Mouse (Mus musculus): ENCODE data around the gene Mrpl12. TPM values are rescaled to one million over a fixed set of nuclear protein-coding genes. Genes with fewer than 3 reads are reported as not detected.
A peak's percentile ranks its signal among the peaks of the same experiment; 100 is the strongest.

Gene Mrpl12
- polyA plus RNA-seq, 1 experiment from 2014 or later = 119 TPM

DNA sequence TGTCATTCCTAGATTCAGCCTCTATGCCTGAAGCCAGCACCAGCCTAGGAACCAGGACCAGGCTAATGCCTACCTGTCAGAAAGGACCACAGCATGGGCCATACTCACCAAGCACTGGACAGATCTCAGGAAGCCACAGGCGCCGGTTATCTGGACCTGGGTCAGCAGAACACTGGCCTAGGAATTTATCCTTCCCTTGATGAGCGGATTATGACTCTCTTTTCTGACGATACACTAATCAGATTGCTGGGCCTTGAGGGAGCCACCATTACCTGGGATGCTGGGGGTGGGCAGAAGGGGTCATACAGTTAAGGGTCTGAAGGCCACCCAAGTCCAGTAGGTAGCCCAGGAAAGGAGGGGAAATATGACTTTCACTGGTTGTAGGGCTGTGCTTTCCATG is 31.1 kb upstream of the Mrpl12 start, which contains the start of gene Pde6g:
Pde6g (minus strand) TSS at position 195 of the 400 bp plus-strand sequence.
- no peaks in the 10 kb centered on the region for H3K36me3 ChIP-seq (ENCODE audit: control insufficient read depth, insufficient read depth)
- no peaks in the 10 kb centered on the region for H3K27me3 ChIP-seq (replicated peaks; ENCODE audit: control insufficient read depth, insufficient read depth, low read length)
- no peak within 1 kb of the TSS for H3K4me2 ChIP-seq (ENCODE audit: low read length)
- no peaks in the 10 kb centered on the region for H3K9me3 ChIP-seq (ENCODE audit: control insufficient read depth, low read length)
- H3K4me1 ChIP-seq (replicated peaks; ENCODE audit: control insufficient read depth, insufficient read depth, low read length) = peaks cover 10% of the 10 kb centered on the region
- no peak within 1 kb of the TSS for H3K27ac ChIP-seq (ENCODE audit: low read length)
- no peak within 1 kb of the TSS for H3K9ac ChIP-seq (replicated peaks; ENCODE audit: low read depth, low read length)
- ATAC-seq = no peak
- WGBS = 93% methylated on average over 4 of the region's 4 CpGs
- H3K4me3 ChIP-seq (replicated peaks; ENCODE audit: low read length) = no peak within 1 kb of the TSS

DNA sequence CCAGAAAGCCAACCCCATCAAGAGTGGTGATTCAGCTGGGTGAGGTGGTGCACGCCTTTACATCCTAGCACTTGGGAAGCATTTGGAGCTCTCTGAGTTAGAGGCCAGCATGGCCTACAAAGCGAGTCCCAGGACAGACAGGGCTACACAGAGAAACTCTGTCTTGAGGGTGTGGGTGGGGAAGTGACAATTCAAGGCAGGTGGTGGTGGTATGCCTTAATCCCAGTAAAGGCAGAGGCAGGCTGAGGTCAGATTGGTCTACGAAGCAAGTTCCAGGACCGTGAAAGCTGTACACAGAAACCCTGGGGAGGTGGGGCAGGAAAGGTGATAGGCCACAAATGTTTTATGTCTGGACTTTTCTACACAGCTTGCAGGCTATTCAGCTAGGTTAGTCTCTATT is 29.4 kb upstream of the Mrpl12 start:
- H3K9me3 ChIP-seq (ENCODE audit: control insufficient read depth, low read length) = no peaks in the 10 kb centered on the region
- H3K4me3 ChIP-seq (replicated peaks; ENCODE audit: low read length) = no peak overlapping the region
- H3K4me1 ChIP-seq (replicated peaks; ENCODE audit: control insufficient read depth, insufficient read depth, low read length) = peaks cover 22% of the 10 kb centered on the region
- 95% methylated on average over 4 of the region's 4 CpGs for WGBS
- H3K27me3 ChIP-seq (replicated peaks; ENCODE audit: control insufficient read depth, insufficient read depth, low read length) = no peaks in the 10 kb centered on the region
- no peak overlapping the region for H3K27ac ChIP-seq (ENCODE audit: low read length)
- H3K4me2 ChIP-seq (ENCODE audit: low read length) = no peak overlapping the region
- H3K36me3 ChIP-seq (ENCODE audit: control insufficient read depth, insufficient read depth) = no peaks in the 10 kb centered on the region
- ATAC-seq = no peak
- H3K9ac ChIP-seq (replicated peaks; ENCODE audit: low read depth, low read length) = no peak overlapping the region

DNA sequence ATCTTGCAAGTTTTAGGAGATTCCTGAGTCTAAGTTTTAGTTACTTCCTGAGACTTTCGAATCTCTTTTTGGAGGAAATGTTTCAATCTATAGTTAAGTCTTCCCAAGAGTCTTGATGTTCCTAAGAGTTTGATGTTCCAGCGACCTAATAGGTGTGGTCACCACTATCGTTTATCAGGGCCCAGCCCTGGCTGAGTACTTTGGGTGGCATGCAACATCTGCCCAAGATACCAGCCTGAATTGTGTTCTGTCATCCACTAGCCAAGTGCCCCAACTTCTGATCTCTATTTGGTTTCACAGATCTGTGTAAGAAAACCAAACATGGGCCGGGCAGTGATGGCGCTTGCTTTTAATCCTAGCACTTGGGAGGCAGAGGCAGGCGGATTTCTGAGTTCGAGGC is 29.0 kb upstream of the Mrpl12 start:
- 96% methylated on average over 7 of the region's 7 CpGs for WGBS

DNA sequence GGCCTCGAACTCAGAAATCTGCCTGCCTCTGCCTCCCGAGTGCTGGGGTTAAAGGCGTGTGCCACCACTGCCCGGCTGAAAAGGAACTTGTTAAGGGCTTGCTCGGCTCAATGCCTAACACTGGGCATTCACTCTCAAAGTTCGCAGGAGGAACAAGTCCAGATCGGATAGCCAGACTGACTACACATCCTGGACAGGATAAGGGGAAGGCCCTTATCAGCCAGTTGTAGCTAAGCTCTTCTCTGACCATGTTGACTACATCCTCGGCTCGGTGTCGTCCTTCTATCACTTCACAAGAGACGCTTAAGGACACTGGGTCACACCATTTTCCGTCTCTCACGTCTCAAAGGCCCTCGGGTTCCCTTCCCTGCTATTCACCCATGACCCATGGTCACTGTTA is 27.0 kb upstream of the Mrpl12 start:
- peak overlapping the region; percentile 97 for H3K4me3 ChIP-seq (replicated peaks; ENCODE audit: low read length)
- H3K4me1 ChIP-seq (replicated peaks; ENCODE audit: control insufficient read depth, insufficient read depth, low read length) = peaks cover 22% of the 10 kb centered on the region
- peak overlapping the region; percentile 80 for H3K27ac ChIP-seq (ENCODE audit: low read length)
- WGBS = 36% methylated on average over 14 of the region's 14 CpGs
- peaks cover 8% of the 10 kb centered on the region for H3K36me3 ChIP-seq (ENCODE audit: control insufficient read depth, insufficient read depth)
- peak overlapping the region; percentile 99 for H3K9ac ChIP-seq (replicated peaks; ENCODE audit: low read depth, low read length)
- H3K9me3 ChIP-seq (ENCODE audit: control insufficient read depth, low read length) = no peaks in the 10 kb centered on the region
- peak overlapping the region; percentile 98 for H3K4me2 ChIP-seq (ENCODE audit: low read length)
- no peaks in the 10 kb centered on the region for H3K27me3 ChIP-seq (replicated peaks; ENCODE audit: control insufficient read depth, insufficient read depth, low read length)
- no peak for ATAC-seq

More for the DNA sequence above, 29.0 kb upstream of the Mrpl12 start:
- H3K4me3 ChIP-seq (replicated peaks; ENCODE audit: low read length) = no peak overlapping the region
- H3K9ac ChIP-seq (replicated peaks; ENCODE audit: low read depth, low read length) = no peak overlapping the region
- ATAC-seq = no peak
- no peaks in the 10 kb centered on the region for H3K9me3 ChIP-seq (ENCODE audit: control insufficient read depth, low read length)
- no peaks in the 10 kb centered on the region for H3K27me3 ChIP-seq (replicated peaks; ENCODE audit: control insufficient read depth, insufficient read depth, low read length)
- H3K36me3 ChIP-seq (ENCODE audit: control insufficient read depth, insufficient read depth) = no peaks in the 10 kb centered on the region
- no peak overlapping the region for H3K4me2 ChIP-seq (ENCODE audit: low read length)
- peaks cover 22% of the 10 kb centered on the region for H3K4me1 ChIP-seq (replicated peaks; ENCODE audit: control insufficient read depth, insufficient read depth, low read length)
- no peak overlapping the region for H3K27ac ChIP-seq (ENCODE audit: low read length)

DNA sequence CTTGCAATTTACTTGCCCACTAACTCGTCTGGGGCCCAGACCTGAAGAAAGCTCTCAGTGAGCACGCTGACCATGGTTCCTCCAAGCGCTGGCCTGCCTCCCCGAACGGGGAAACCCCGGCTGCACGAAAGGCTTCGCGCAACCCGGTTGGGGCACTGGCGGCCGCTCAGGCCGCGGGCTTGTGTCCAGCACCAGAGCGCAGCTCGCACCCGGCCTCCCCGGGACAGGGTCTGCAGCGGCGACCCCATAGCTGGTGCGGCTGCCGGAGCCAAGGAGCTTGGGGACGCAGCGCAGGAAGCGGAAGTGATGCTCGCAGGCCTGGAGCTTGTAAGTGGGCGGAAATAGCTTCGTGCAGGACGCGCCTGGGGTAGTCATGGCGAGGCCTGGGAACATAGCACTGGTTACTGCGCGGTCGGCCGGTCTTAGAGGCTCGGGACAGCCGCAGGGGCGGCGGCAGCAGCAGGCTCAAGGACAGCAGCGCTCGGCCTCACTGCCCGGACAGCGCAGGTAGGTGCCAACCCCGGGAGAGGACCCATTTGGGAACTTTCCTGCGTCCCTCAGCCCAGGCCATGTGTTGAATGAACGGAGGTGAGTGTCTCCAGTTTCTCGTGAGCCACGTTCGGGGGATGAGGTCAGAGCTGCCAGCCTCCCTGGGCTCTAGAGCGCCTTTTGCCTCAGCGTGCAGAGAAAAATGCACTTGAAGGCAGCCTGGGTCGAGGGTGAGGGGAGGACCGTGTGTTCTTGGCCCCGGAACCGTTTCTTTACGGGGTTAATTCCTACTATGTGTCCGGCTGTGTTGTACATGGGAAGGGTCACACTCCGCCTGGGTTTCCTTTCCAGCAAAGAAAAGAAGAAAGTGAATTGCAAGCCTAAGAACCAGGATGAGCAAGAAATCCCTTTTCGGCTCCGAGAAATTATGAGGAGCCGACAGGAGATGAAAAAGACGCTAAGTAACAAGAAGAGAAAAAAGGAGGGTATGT is 26.4 kb upstream of the Mrpl12 start, which contains the start of the genes Oxld1 and Ccdc137:
Oxld1 (minus strand) TSS at position 297 of the 980 bp plus-strand sequence.
Ccdc137 (plus strand) TSS at position 344 of the 980 bp plus-strand sequence.
- Histone ChIP-seq H3K27ac (ENCODE audit: low read length) (peak within 1 kb of the TSS; percentile 80), H3K36me3 (ENCODE audit: control insufficient read depth, insufficient read depth) (peaks cover 10% of the 10 kb centered on the region), H3K4me3 (replicated peaks; ENCODE audit: low read length) (peak within 1 kb of the TSS; percentile 97), H3K9me3 (ENCODE audit: control insufficient read depth, low read length) (no peaks in the 10 kb centered on the region), H3K4me2 (ENCODE audit: low read length) (peak within 1 kb of the TSS; percentile 98), H3K9ac (replicated peaks; ENCODE audit: low read depth, low read length) (peak within 1 kb of the TSS; percentile 99), H3K27me3 (replicated peaks; ENCODE audit: control insufficient read depth, insufficient read depth, low read length) (no peaks in the 10 kb centered on the region), H3K4me1 (replicated peaks; ENCODE audit: control insufficient read depth, insufficient read depth, low read length) (peaks cover 22% of the 10 kb centered on the region)
- ATAC-seq = peak; percentile 96
- 5% methylated on average over 62 of the region's 62 CpGs for WGBS

DNA sequence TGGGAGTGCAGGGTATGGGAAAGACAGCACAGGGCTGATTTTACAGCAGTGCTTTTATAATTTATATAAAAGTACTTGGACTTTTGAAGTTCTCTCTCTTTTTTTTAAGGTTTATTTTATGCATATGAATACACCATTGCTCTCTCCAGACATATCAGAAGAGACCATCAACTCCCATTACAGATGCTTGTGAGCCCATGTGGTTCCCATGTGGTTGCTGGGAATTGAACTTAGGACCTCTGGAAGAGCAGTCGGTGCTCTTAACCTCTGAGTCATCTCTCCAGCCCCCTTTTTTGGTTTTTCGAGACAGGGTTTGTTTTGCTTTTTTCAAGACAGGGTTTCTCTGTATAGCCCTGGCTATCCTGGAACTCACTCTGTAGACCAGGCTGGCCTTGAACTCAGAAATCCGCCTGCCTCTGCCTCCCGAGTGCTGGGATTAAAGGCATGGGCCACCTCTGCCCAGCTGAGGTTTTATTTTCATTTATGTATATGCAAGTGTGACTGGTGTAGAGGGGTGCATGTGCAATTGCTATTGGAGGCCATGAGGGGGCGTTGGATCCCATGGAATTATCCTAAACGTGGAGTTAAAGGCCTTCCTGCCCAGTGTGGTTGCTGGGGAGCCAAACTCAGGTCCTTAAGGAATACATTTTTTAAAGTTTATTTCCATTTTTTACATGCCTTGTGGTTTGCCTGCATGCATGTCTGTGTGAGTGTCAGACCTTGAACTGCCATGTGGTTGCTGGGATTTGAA is 25.4 kb upstream of the Mrpl12 start:
- WGBS = 69% methylated on average over 6 of the region's 6 CpGs
- no peak for ATAC-seq
- H3K36me3 ChIP-seq (ENCODE audit: control insufficient read depth, insufficient read depth) = peaks cover 12% of the 10 kb centered on the region
- H3K4me2 ChIP-seq (ENCODE audit: low read length) = peak overlapping the region; percentile 98
- no peak overlapping the region for H3K27ac ChIP-seq (ENCODE audit: low read length)
- H3K4me1 ChIP-seq (replicated peaks; ENCODE audit: control insufficient read depth, insufficient read depth, low read length) = peaks cover 22% of the 10 kb centered on the region
- H3K9ac ChIP-seq (replicated peaks; ENCODE audit: low read depth, low read length) = peak overlapping the region; percentile 99; the same call in 1 of the 2 replicates
- H3K27me3 ChIP-seq (replicated peaks; ENCODE audit: control insufficient read depth, insufficient read depth, low read length) = no peaks in the 10 kb centered on the region
- H3K4me3 ChIP-seq (replicated peaks; ENCODE audit: low read length) = peak overlapping the region; percentile 97
- H3K9me3 ChIP-seq (ENCODE audit: control insufficient read depth, low read length) = no peaks in the 10 kb centered on the region

DNA sequence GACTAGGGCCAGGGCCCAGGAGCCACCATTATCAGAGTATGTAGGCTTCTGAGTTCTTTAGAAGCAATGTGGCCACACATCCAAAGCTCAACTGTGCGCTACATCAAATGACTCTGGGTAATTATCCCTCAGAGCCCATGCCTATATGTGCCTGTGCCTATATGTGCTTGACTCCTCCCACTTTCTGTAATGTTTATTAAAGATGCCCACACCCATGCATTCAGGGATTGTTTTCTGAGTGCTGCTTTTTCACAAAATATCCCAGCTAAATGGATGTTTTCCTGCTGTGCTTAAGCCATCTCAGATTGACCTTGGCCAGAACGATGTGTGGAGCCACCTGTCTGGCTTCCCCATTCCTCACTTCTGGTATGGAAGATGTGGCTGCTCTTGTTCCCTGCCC is 20.9 kb upstream of the Mrpl12 start:
- no peak overlapping the region for H3K4me3 ChIP-seq (replicated peaks; ENCODE audit: low read length)
- no peak overlapping the region for H3K9ac ChIP-seq (replicated peaks; ENCODE audit: low read depth, low read length)
- H3K4me1 ChIP-seq (replicated peaks; ENCODE audit: control insufficient read depth, insufficient read depth, low read length) = peaks cover 30% of the 10 kb centered on the region
- H3K27ac ChIP-seq (ENCODE audit: low read length) = no peak overlapping the region
- peaks cover 13% of the 10 kb centered on the region for H3K36me3 ChIP-seq (ENCODE audit: control insufficient read depth, insufficient read depth)
- WGBS = 84% methylated on average over 2 of the region's 2 CpGs
- H3K27me3 ChIP-seq (replicated peaks; ENCODE audit: control insufficient read depth, insufficient read depth, low read length) = no peaks in the 10 kb centered on the region
- no peak overlapping the region for H3K4me2 ChIP-seq (ENCODE audit: low read length)
- ATAC-seq = no peak
- H3K9me3 ChIP-seq (ENCODE audit: control insufficient read depth, low read length) = no peaks in the 10 kb centered on the region

DNA sequence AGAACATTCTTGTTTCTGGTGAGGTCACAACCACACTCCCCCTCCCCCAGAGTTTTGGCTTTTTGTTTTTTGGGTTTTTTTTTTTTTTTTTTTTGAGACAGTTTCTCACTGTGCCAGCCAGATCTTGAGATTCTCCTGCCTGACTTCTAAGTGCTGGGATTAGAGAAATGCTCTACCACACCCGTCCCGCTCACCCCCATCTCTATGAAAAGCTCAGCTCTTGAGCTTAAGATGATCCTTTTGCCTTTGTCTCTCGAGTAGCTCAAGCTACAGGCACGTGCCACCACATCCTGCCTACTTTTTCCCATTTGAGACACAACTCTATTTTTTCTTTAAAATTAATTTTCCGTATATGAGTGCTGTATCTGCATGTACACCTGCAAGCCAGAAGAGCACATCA is 20.0 kb upstream of the Mrpl12 start:
- no peak overlapping the region for H3K4me3 ChIP-seq (replicated peaks; ENCODE audit: low read length)
- ATAC-seq = no peak
- H3K4me1 ChIP-seq (replicated peaks; ENCODE audit: control insufficient read depth, insufficient read depth, low read length) = peaks cover 26% of the 10 kb centered on the region
- no peaks in the 10 kb centered on the region for H3K27me3 ChIP-seq (replicated peaks; ENCODE audit: control insufficient read depth, insufficient read depth, low read length)
- WGBS = 85% methylated on average over 5 of the region's 5 CpGs
- no peaks in the 10 kb centered on the region for H3K9me3 ChIP-seq (ENCODE audit: control insufficient read depth, low read length)
- peaks cover 13% of the 10 kb centered on the region for H3K36me3 ChIP-seq (ENCODE audit: control insufficient read depth, insufficient read depth)
- H3K9ac ChIP-seq (replicated peaks; ENCODE audit: low read depth, low read length) = no peak overlapping the region
- H3K4me2 ChIP-seq (ENCODE audit: low read length) = no peak overlapping the region
- no peak overlapping the region for H3K27ac ChIP-seq (ENCODE audit: low read length)

DNA sequence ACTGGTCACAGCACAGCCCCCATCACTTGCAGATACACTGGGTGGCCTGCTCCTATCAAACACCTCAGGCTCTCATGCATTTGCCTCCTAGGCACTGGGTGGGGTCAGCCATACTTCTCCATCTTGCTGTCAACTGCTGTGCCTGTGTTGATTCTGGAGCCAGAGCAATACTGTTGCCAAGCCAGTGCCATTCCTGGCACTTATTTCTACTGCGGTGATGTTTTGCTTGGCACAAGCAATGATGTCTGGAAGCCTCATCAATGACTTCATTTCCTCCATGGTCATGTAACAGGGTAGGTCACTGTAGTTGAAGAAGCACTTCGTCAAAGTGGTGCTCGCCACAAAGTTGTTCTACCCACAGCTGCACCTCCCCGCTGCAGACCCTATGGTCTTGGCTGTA is 18.9 kb upstream of the Mrpl12 start:
- H3K36me3 ChIP-seq (ENCODE audit: control insufficient read depth, insufficient read depth) = peaks cover 18% of the 10 kb centered on the region
- no peak for ATAC-seq
- H3K9me3 ChIP-seq (ENCODE audit: control insufficient read depth, low read length) = no peaks in the 10 kb centered on the region
- H3K9ac ChIP-seq (replicated peaks; ENCODE audit: low read depth, low read length) = no peak overlapping the region
- H3K27ac ChIP-seq (ENCODE audit: low read length) = no peak overlapping the region
- H3K27me3 ChIP-seq (replicated peaks; ENCODE audit: control insufficient read depth, insufficient read depth, low read length) = no peaks in the 10 kb centered on the region
- 90% methylated on average over 4 of the region's 4 CpGs for WGBS
- H3K4me2 ChIP-seq (ENCODE audit: low read length) = no peak overlapping the region
- peaks cover 24% of the 10 kb centered on the region for H3K4me1 ChIP-seq (replicated peaks; ENCODE audit: control insufficient read depth, insufficient read depth, low read length)
- H3K4me3 ChIP-seq (replicated peaks; ENCODE audit: low read length) = no peak overlapping the region
